Mouse (Mus musculus) induced T-regulatory cell, adult 2 months (primary cell): ENCODE data around the gene Mrpl20.
"Not testable (repeated sequence)": the region's sequence is repeated elsewhere in the genome, so short reads cannot be mapped to it uniquely, and the experiment has no call there.

ENCODE experiments used
- DNase-seq: peaks from one replicate; pipeline ENCODE4 v3.0.0-alpha.2; 2012; ENCODE audit warnings: low read depth

Mrpl20 gene

DNA sequence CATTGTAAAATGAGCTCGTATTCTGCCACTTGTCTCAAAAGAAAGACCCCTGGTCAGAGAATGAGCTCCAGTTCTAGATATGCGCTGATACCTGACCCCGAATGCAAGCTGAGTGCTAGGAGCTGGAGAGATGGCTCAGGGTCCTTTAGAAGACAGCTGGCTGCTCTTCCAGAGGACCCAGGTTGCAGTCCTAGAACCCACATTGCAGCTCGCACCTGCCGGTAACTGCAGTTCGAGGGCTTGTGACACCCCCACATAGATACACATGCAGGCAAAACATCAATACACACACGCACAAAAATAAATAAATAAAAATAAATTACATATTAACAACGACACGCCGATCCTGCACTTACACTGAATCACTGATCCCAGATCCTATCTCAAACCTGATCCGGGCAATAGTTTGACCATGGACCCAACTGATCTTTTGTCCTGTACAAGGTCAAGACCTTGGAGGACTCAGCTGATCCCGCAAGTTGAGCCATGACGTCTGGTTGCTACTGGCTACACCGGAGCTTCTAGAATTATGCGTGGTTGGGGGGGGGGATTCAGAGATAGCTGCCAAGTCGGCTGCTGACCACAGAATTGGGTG, 19.1 kb upstream of the Mrpl20 start:
- no peak for DNase-seq

- peak; percentile 73 for DNase-seq
Measured at GRCm38 (mm10) chr4:155784081-155784701, 18.5 kb upstream of the Mrpl20 start.

DNA sequence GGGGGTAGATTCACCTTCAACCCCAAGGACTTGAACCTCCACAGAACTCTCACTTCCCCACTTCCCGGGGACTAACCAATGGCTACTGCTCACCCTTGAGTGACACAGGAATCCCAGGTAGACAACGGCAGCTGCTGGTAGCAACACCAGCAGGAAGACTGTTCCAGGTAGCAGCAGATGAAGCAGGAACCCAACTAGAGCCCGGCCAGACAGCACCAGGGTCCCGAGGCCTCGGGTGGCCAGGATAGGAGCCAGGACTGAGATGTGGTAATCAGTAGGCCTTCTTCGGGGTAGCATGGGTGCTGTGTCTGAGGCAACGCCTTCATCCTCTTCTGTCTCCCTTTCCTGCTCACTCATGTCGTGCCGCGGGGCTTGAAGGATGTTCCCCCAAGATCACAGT, 17.4 kb upstream of the Mrpl20 start:
- DNase-seq: no peak

GRCm38 (mm10) chr4:155785819-155786218, 16.9 kb upstream of the Mrpl20 start, which contains the start of gene Tmem88b:
Tmem88b (minus strand) TSS chr4:155785874.
- DNase-seq: peak; percentile 26

DNA sequence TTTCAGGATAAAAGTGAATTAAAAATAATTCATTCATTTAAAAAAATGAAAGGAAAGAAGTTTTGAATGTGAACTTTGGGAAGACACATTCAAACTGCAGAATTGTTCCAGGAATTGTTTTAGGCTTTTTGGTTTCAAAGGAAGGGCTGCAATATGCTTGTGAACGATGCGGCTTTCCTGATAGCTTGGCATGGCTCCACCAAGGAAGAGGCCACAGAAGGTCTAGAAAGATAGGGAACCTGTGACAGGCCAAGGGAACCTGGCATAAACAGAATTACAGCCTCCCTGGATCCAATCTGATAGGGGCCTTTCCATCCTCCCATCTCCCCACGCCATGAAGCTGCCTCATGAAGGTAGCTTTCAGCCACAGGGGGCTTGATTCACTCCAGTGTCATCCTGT, 14.4 kb upstream of the Mrpl20 start:
- DNase-seq: no peak

DNA sequence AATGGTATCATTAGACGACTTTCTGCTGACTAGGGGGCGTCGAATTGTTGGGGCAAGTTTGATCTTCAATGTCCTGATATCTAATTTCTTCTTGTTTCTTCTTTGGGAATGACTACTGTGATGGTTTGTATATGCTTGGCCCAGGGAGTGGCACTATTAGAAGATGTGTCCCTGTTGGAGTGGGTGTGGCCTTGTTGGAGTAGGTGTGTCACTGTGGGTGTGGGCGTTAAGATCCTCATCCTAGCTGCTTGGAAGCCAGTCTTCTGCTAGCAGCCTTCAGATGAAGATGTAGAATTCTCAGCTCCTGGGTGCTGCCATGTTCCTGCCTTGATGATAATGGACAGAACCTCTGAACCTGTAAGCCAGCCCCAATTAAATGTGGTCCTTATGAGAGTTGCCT, 13.8 kb upstream of the Mrpl20 start:
- not testable (repeated sequence) for DNase-seq

DNA sequence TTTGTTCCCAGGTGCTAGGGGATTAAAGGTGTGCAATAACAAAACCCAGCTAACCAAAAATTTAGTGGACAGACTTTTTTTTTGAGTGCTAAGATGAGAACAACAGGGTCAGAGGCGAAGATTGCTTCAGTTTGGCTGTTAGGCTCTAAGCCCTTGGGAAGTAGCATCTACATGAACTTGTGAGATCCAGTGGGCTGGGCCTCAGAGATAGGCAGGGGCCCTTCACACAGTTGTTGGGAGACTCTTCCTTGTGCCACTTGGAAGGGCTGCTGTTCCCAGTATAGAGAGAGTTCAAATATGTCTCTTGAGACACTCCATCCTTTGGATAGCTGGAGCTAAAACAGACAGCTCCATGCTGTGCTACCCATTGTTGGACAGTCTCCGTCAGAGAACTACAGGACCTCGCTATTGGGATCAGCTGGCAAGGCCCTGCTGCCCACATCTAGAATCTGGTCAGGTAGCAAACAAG, 12.6 kb upstream of the Mrpl20 start, which contains the start of gene Ankrd65:
TSS of gene Ankrd65 (plus strand) at position 419 of the 469 bp plus-strand sequence.
- no peak for DNase-seq

GRCm38 (mm10) chr4:155790650-155791161, 12.0 kb upstream of the Mrpl20 start:
- no peak for DNase-seq

DNA sequence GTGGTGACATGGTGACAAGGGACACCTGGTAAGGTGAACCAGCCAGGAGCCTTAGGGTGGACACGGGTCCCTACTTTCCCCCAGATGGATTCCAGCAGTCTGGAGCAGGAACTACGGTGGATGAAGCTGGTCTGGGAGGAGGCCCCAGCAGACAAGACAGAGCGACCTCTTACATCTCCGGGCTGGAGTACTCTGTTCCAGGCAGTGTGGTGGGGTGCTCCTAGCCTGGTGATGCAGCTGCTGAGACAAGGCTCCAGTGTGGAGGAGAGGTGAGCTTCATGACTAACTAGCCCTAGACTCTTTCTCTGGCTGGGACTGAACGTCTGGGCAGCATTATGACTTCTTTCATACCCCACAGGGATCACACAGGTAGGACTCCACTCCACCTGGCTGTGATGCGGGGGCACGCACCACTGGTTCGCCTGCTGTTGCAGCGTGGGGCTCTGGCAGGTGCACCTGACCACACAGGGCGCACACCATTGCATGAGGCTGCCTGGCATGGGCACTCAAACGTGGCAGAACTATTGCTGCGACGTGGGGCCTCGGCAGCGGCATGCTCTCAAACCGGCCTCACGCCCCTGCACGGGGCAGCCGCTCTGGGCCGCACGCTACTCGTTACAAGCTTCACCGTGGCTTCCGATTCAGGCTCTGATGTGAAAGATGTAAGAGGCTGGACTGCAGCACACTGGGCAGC, 11.3 kb upstream of the Mrpl20 start:
- no peak for DNase-seq

GRCm38 (mm10) chr4:155793730-155794129, 8.9 kb upstream of the Mrpl20 start:
- no peak for DNase-seq

DNA sequence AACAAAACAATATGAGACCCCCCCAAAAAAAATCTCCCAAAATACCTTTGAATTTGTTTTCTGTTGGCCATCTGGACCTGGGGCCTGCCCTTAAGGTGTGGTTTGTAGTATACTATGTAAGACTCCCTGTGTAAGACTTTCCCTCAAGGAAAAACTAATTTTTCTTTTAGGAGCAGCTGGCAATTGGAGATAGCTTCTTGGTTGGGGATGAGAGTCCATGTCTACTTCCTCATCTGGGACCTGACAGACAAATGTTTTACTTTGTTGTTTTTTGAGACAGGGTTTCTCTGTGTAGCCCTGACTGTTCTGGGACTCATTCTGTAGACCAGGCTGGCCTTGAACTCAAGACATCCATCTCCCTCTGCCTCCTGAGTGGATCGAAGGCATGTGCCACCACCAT, 603 bp upstream of the Mrpl20 start:
- no peak for DNase-seq

GRCm38 (mm10) chr4:155803340-155804041, 813 bp downstream of the Mrpl20 start:
- DNase-seq: peak; percentile 98

- DNase-seq: no peak
Measured at GRCm38 (mm10) chr4:155807841-155808240, 5.2 kb downstream of the Mrpl20 start.

- peak; percentile 98 for DNase-seq
Measured at GRCm38 (mm10) chr4:155811929-155812664, 9.4 kb downstream of the Mrpl20 start, which contains the start of gene Ccnl2. Ccnl2 (plus strand) TSS chr4:155812489.

GRCm38 (mm10) chr4:155812665-155813181, 10.0 kb downstream of the Mrpl20 start:
- peak; percentile 70 for DNase-seq

GRCm38 (mm10) chr4:155817533-155817932, 14.9 kb downstream of the Mrpl20 start:
- DNase-seq: no peak

DNA sequence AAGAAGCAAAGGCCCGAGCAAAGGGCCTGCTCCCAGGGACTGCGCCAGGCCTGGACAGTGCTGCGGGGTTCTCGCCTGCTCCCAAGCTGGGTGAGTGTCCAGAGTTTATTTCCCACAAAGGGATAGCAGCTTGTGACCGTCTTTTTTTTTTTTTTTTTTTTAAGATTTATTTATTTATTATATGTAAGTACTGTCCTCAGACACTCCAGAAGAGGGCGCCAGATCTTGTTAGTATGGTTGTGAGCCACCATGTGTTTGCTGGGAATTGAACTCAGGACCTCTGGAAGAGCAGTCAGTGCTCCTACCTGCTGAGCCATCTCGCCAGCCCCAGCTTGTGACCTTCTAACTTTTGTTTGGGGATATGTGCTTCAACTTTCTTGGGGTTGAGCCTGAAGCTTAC, 18.3 kb downstream of the Mrpl20 start:
- peak; percentile 67 for DNase-seq

GRCm38 (mm10) chr4:155823443-155823842, 20.8 kb downstream of the Mrpl20 start:
- DNase-seq: no peak

- DNase-seq: no peak
Measured at GRCm38 (mm10) chr4:155829866-155830265, 27.2 kb downstream of the Mrpl20 start.

GRCm38 (mm10) chr4:155830596-155830995, 27.9 kb downstream of the Mrpl20 start:
- peak; percentile 40 for DNase-seq

DNA sequence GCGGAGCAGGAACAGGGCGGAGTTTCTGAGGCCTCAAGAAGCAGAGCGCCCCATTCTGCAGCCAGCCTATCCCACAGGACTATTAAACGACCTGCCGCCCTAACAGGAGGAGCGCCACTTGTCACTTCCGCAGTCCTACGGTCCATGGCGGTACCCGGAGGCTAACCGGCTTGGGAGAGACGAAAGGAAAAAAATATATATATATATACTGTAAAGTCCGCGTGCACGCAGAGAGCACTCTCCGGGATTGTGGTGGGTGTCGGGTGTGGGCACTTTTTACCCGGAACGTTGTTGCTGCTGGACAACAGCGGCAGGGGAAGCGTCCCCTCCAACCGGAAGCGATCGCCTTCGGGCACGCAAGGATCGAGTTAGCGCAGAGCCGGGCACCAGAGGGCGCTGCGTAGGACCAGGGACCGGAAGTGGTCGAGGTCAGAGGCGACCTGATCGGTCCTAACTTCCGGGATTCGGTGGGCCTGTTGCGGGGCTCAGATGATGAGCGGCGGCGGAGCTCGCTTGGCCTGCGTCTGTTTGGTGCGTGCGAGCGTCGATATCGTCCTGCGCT, 28.6 kb downstream of the Mrpl20 start, which contains the start of gene Aurkaip1:
TSS of gene Aurkaip1 (plus strand) at position 68 of the 562 bp plus-strand sequence.
- peak; percentile 96 for DNase-seq
